22 mouse cellular contexts compared by ENCODE assay signal in genomic region chrX:20787309-20787708, GRCm38 (mm10). TPM values are rescaled to one million over a fixed set of nuclear protein-coding genes. Genes with fewer than 3 reads are reported as not detected.
DNase-seq lines count a peak whose midpoint lies in the region; ATAC-seq lines count a peak whose summit lies in the region.
"Had no signal": no experiment of that assay in that cellular context is flagged by ENCODE, and none has a peak within 500 bp of the region (broad histone marks: within the 10 kb centered on the region; RNA-seq: fewer than 3 reads in every experiment).

No protein-coding gene starts in this region.

- H3K4me2 ChIP-seq in heart, embryonic 11.5 days = no peak overlapping the region
- no peak overlapping the region for H3K4me2 ChIP-seq in liver, embryonic 11.5 days
- no peak overlapping the region for H3K4me2 ChIP-seq in liver, embryonic 15.5 days
- H3K4me2 ChIP-seq: hindbrain, embryonic 14.5 days had no signal

- no peaks in the 10 kb centered on the region for H3K36me3 ChIP-seq in heart, embryonic 11.5 days (ENCODE audit: control insufficient read depth, insufficient read depth, low read length)
- no peaks in the 10 kb centered on the region for H3K36me3 ChIP-seq in liver, embryonic 11.5 days (ENCODE audit: control insufficient read depth, insufficient read depth, low read length)
- H3K36me3 ChIP-seq in liver, embryonic 15.5 days (replicated peaks) = no peaks in the 10 kb centered on the region
- H3K36me3 ChIP-seq: forebrain, embryonic 10.5 days; hindbrain, embryonic 10.5 days had no signal

- WGBS in heart, embryonic 11.5 days (ENCODE audit: insufficient replicate concordance) = 49% methylated on average over 2 of the region's 2 CpGs
- WGBS in liver, embryonic 11.5 days = 38% methylated on average over 2 of the region's 2 CpGs
- 36% methylated on average over 2 of the region's 2 CpGs for WGBS in liver, embryonic 15.5 days (ENCODE audit: insufficient replicate concordance)

- H3K9ac ChIP-seq in heart, embryonic 11.5 days (ENCODE audit: low read depth, low read length) = no peak overlapping the region
- no peak overlapping the region for H3K9ac ChIP-seq in liver, embryonic 11.5 days (ENCODE audit: low read depth, low read length)
- H3K9ac ChIP-seq in liver, embryonic 15.5 days = no peak overlapping the region
- H3K9ac ChIP-seq: hindbrain, embryonic 14.5 days had no signal

- peak; percentile 55; the same call in 1 of the 2 replicates for ATAC-seq in heart, embryonic 11.5 days (replicated peaks; ENCODE audit: insufficient number of reproducible peaks, low FRiP score, low TSS enrichment)
- ATAC-seq in liver, embryonic 11.5 days (replicated peaks; ENCODE audit: low FRiP score) = peak; percentile 92
- ATAC-seq in liver, embryonic 15.5 days (ENCODE audit: insufficient read depth) = peak; percentile 92
- ATAC-seq: forebrain, embryonic 14.5 days had no signal

- no peaks in the 10 kb centered on the region for H3K27me3 ChIP-seq in heart, embryonic 11.5 days (ENCODE audit: control insufficient read depth, insufficient read depth, low read length)
- H3K27me3 ChIP-seq in liver, embryonic 11.5 days (replicated peaks; ENCODE audit: control insufficient read depth, insufficient read depth, low read length) = no peaks in the 10 kb centered on the region
- no peaks in the 10 kb centered on the region for H3K27me3 ChIP-seq in liver, embryonic 15.5 days

- H3K4me1 ChIP-seq in heart, embryonic 11.5 days (ENCODE audit: control insufficient read depth, insufficient read depth, low read length) = no peaks in the 10 kb centered on the region
- no peaks in the 10 kb centered on the region for H3K4me1 ChIP-seq in liver, embryonic 11.5 days (replicated peaks; ENCODE audit: control insufficient read depth, insufficient read depth, low read length)
- H3K4me1 ChIP-seq in liver, embryonic 15.5 days (replicated peaks) = peaks cover 27% of the 10 kb centered on the region
- H3K4me1 ChIP-seq: forebrain, embryonic 10.5 days; hindbrain, embryonic 10.5 days had no signal

- no peak overlapping the region for H3K4me3 ChIP-seq in heart, embryonic 11.5 days (ENCODE audit: low read depth, low read length)
- no peak overlapping the region for H3K4me3 ChIP-seq in liver, embryonic 11.5 days (ENCODE audit: low read depth, low read length)
- no peak overlapping the region for H3K4me3 ChIP-seq in liver, embryonic 15.5 days (replicated peaks)
- H3K4me3 ChIP-seq: erythroblast, embryonic 14.5 days; forebrain, embryonic 10.5 days; gastrocnemius, adult 2 months; hindbrain, embryonic 10.5 days had no signal

- H3K27ac ChIP-seq in heart, embryonic 11.5 days (ENCODE audit: low read depth, low read length) = no peak overlapping the region
- no peak overlapping the region; the same call in 1 of the 2 replicates for H3K27ac ChIP-seq in liver, embryonic 11.5 days (ENCODE audit: low read depth, low read length)
- H3K27ac ChIP-seq in liver, embryonic 15.5 days (replicated peaks) = no peak overlapping the region; the same call in 1 of the 2 replicates
- H3K27ac ChIP-seq: forebrain, embryonic 10.5 days; gastrocnemius, adult 2 months; hindbrain, embryonic 10.5 days; hindbrain, embryonic 14.5 days had no signal

- no peaks in the 10 kb centered on the region for H3K9me3 ChIP-seq in heart, embryonic 11.5 days (replicated peaks; ENCODE audit: control insufficient read depth, low read length)
- H3K9me3 ChIP-seq in liver, embryonic 11.5 days (ENCODE audit: control insufficient read depth, low read length) = no peaks in the 10 kb centered on the region
- H3K9me3 ChIP-seq in liver, embryonic 15.5 days (replicated peaks) = no peaks in the 10 kb centered on the region
- H3K9me3 ChIP-seq: forebrain, embryonic 10.5 days; hindbrain, embryonic 10.5 days had no signal

- intact Hi-C loops in heart, postnatal 25 days (cut with DNase I) = no loop called here

- DNase-seq in heart, postnatal 25 days (ENCODE audit: low spot score) = no peak
- DNase-seq in c-Kit-negative CD71-positive TER-119-positive erythroid progenitor cells, embryonic 14.5 days (ENCODE audit: low read depth, low spot score) = peak; percentile 55
- DNase-seq in liver, embryonic 11.5 days (ENCODE audit: low spot score) = no peak
- DNase-seq in right cerebral cortex, adult 18-20 months = no peak
- no peak for DNase-seq in urinary bladder, postnatal 25 days (ENCODE audit: low spot score)
- DNase-seq in left cerebral cortex, adult 9 months (ENCODE audit: low spot score in 2 of 2) = no peak
- DNase-seq: adrenal gland, adult 2 months; adrenal gland, postnatal 25 days; B cell, adult 2 months; cerebellum, adult 18-20 months; cerebellum, adult 9-11 months; cerebellum, postnatal 36 days; gastrocnemius, adult 2 months; gastrocnemius, postnatal 25 days; heart, postnatal 10 days had no signal

RNA-seq across cellular contexts. Expression of gene Araf, which starts 10.3 kb away (rescaled TPM):
- 94.5 and 103 TPM in 2 replicates for polyA plus RNA-seq in heart, embryonic 11.5 days (2014; fragmentation: Nextera tagmentation; extraction: Ambion mirVana)
- total RNA-seq in heart, postnatal 25 days (2021) = 10 to 100 TPM; 81.2 to 86.3 TPM
- 83.7 and 84.4 TPM in 2 replicates for polyA plus RNA-seq in liver, embryonic 11.5 days (2014; fragmentation: Nextera tagmentation; extraction: Ambion mirVana)
- 39.8 and 45.3 TPM in 2 replicates for polyA plus RNA-seq in liver, embryonic 15.5 days (2015; fragmentation: Nextera tagmentation; extraction: Ambion mirVana)
